Mouse (Mus musculus) heart, embryonic 10.5 days (tissue): ENCODE measurements at regions not wholly inside any gene's neighbourhood (a gene's known extent, or its start where the extent isn't known, plus 50 kb on each side); places are given as distances from the start of the nearest gene placed in this dataset.

Experiments used
- DNase-seq: peaks from one replicate; pipeline ENCODE4 v3.0.0-alpha.2; 2017; ENCODE audit warnings: low spot score
- H3K27ac ChIP-seq: fragments of 300-500 bp; sonication (generic); 2 replicates; pipeline ENCODE4 v1.5.1; 2016; ENCODE audit warnings: mild to moderate bottlenecking
- H3K27me3 ChIP-seq: fragments of 300-500 bp; sonication (generic); 2 replicates; pipeline ENCODE4 v1.6.1; 2016; ENCODE audit warnings: mild to moderate bottlenecking; ENCODE audit not compliant: poor library complexity, insufficient read depth, severe bottlenecking
- H3K36me3 ChIP-seq: fragments of 300-500 bp; sonication (generic); 2 replicates; pipeline ENCODE4 v1.6.1; 2016; ENCODE audit warnings: mild to moderate bottlenecking, moderate library complexity
- H3K4me1 ChIP-seq: fragments of 300-500 bp; sonication (generic); 2 replicates; pipeline ENCODE4 v1.6.1; 2016; ENCODE audit warnings: mild to moderate bottlenecking
- H3K4me3 ChIP-seq: fragments of 300-500 bp; sonication (generic); 2 replicates; pipeline ENCODE4 v1.5.1; 2016; ENCODE audit warnings: mild to moderate bottlenecking, moderate library complexity
- H3K9me3 ChIP-seq: fragments of 300-500 bp; sonication (generic); 2 replicates; pipeline ENCODE4 v1.6.1; 2016; ENCODE audit warnings: mild to moderate bottlenecking, moderate library complexity
- WGBS: fragments of 180-500 bp; shearing (Covaris S2); methylation state at CpG from one replicate; pipeline ENCODE4 v1.1.7; 2016; 5-methylcytosine and 5-hydroxymethylcytosine counted together

- H3K36me3 ChIP-seq, result no peaks in the 10 kb centered on the region
- no peaks in the 10 kb centered on the region for H3K27me3 ChIP-seq
- H3K27ac ChIP-seq, result no peak overlapping the region
- 55% methylated on average over 3 of the region's 3 CpGs for WGBS
- no peak for DNase-seq
- H3K4me3 ChIP-seq, result no peak overlapping the region
- no peaks in the 10 kb centered on the region for H3K4me1 ChIP-seq
- no peaks in the 10 kb centered on the region for H3K9me3 ChIP-seq
Observed at GRCm38 (mm10) chr15:67611896-67612295, 1111.2 kb upstream of the Lrrc6 start.

GRCm38 (mm10) chr15:67598426-67598825, 1097.7 kb upstream of the Lrrc6 start:
- 76% methylated on average over 4 of the region's 4 CpGs for WGBS
- H3K27ac ChIP-seq, result no peak overlapping the region
- no peaks in the 10 kb centered on the region for H3K4me1 ChIP-seq
- H3K9me3 ChIP-seq, result no peaks in the 10 kb centered on the region
- H3K36me3 ChIP-seq, result no peaks in the 10 kb centered on the region
- DNase-seq, result no peak
- H3K27me3 ChIP-seq, result no peaks in the 10 kb centered on the region
- H3K4me3 ChIP-seq, result no peak overlapping the region

GRCm38 (mm10) chr15:67576581-67576980, 1075.9 kb upstream of the Lrrc6 start:
- Histone ChIP-seq H3K9me3 (no peaks in the 10 kb centered on the region), H3K27ac (no peak overlapping the region), H3K4me1 (no peaks in the 10 kb centered on the region), H3K36me3 (no peaks in the 10 kb centered on the region), H3K27me3 (no peaks in the 10 kb centered on the region), H3K4me3 (no peak overlapping the region)
- DNase-seq, result no peak
- WGBS, result 65% methylated on average over 1 of the region's 1 CpGs

- Histone ChIP-seq H3K27ac (no peak overlapping the region), H3K36me3 (no peaks in the 10 kb centered on the region), H3K4me3 (no peak overlapping the region), H3K27me3 (no peaks in the 10 kb centered on the region), H3K9me3 (no peaks in the 10 kb centered on the region), H3K4me1 (no peaks in the 10 kb centered on the region)
- WGBS, result 58% methylated on average over 1 of the region's 1 CpGs
- DNase-seq, result no peak
Observed at GRCm38 (mm10) chr15:67571614-67572013, 1070.9 kb upstream of the Lrrc6 start.

- Histone ChIP-seq H3K4me3 (no peak overlapping the region), H3K27ac (no peak overlapping the region), H3K27me3 (no peaks in the 10 kb centered on the region), H3K9me3 (no peaks in the 10 kb centered on the region), H3K4me1 (no peaks in the 10 kb centered on the region), H3K36me3 (no peaks in the 10 kb centered on the region)
- no peak for DNase-seq
- WGBS, result 72% methylated on average over 1 of the region's 1 CpGs
Observed at GRCm38 (mm10) chr15:67557304-67557703, 1056.6 kb upstream of the Lrrc6 start.

GRCm38 (mm10) chr15:67551911-67552310, 1051.2 kb upstream of the Lrrc6 start:
- no peaks in the 10 kb centered on the region for H3K4me1 ChIP-seq
- no peaks in the 10 kb centered on the region for H3K9me3 ChIP-seq
- no peak for DNase-seq
- no peaks in the 10 kb centered on the region for H3K36me3 ChIP-seq
- H3K4me3 ChIP-seq, result no peak overlapping the region
- no peaks in the 10 kb centered on the region for H3K27me3 ChIP-seq
- no peak overlapping the region for H3K27ac ChIP-seq
- 69% methylated on average over 2 of the region's 2 CpGs for WGBS

- no peak for DNase-seq
- no peaks in the 10 kb centered on the region for H3K4me1 ChIP-seq
- H3K36me3 ChIP-seq, result no peaks in the 10 kb centered on the region
- no peak overlapping the region for H3K4me3 ChIP-seq
- no peak overlapping the region for H3K27ac ChIP-seq
- H3K9me3 ChIP-seq, result no peaks in the 10 kb centered on the region
- 97% methylated on average over 1 of the region's 1 CpGs for WGBS
- H3K27me3 ChIP-seq, result no peaks in the 10 kb centered on the region
Observed at GRCm38 (mm10) chr15:67546896-67547400, 1046.2 kb upstream of the Lrrc6 start.

- Histone ChIP-seq H3K4me3 (no peak overlapping the region), H3K27ac (no peak overlapping the region), H3K27me3 (no peaks in the 10 kb centered on the region), H3K9me3 (no peaks in the 10 kb centered on the region), H3K36me3 (no peaks in the 10 kb centered on the region), H3K4me1 (no peaks in the 10 kb centered on the region)
- no peak for DNase-seq
- 72% methylated on average over 6 of the region's 6 CpGs for WGBS
Observed at GRCm38 (mm10) chr15:67545745-67546144, 1045.0 kb upstream of the Lrrc6 start.

- Histone ChIP-seq H3K27me3 (no peaks in the 10 kb centered on the region), H3K9me3 (no peaks in the 10 kb centered on the region), H3K27ac (no peak overlapping the region), H3K36me3 (no peaks in the 10 kb centered on the region), H3K4me1 (no peaks in the 10 kb centered on the region), H3K4me3 (no peak overlapping the region)
- no peak for DNase-seq
Observed at GRCm38 (mm10) chr15:67513722-67514121, 1013.0 kb upstream of the Lrrc6 start.

- WGBS, result 85% methylated on average over 7 of the region's 7 CpGs
- Histone ChIP-seq H3K4me1 (no peaks in the 10 kb centered on the region), H3K9me3 (no peaks in the 10 kb centered on the region)
Observed at GRCm38 (mm10) chr15:67495001-67495658, 994.4 kb upstream of the Lrrc6 start.

GRCm38 (mm10) chr15:67481733-67482132, 981.0 kb upstream of the Lrrc6 start:
- Histone ChIP-seq H3K27ac (no peak overlapping the region), H3K27me3 (no peaks in the 10 kb centered on the region), H3K4me3 (no peak overlapping the region), H3K9me3 (no peaks in the 10 kb centered on the region), H3K36me3 (no peaks in the 10 kb centered on the region), H3K4me1 (no peaks in the 10 kb centered on the region)
- 81% methylated on average over 2 of the region's 2 CpGs for WGBS
- no peak for DNase-seq

More at GRCm38 (mm10) chr15:67495001-67495658, 994.4 kb upstream of the Lrrc6 start:
- H3K27me3 ChIP-seq, result no peaks in the 10 kb centered on the region
- H3K4me3 ChIP-seq, result no peak overlapping the region
- DNase-seq, result no peak
- H3K27ac ChIP-seq, result no peak overlapping the region
- no peaks in the 10 kb centered on the region for H3K36me3 ChIP-seq

GRCm38 (mm10) chr15:67474325-67474724, 973.6 kb upstream of the Lrrc6 start:
- Histone ChIP-seq H3K4me1 (no peaks in the 10 kb centered on the region), H3K9me3 (no peaks in the 10 kb centered on the region), H3K36me3 (no peaks in the 10 kb centered on the region), H3K27me3 (no peaks in the 10 kb centered on the region), H3K27ac (no peak overlapping the region), H3K4me3 (no peak overlapping the region)
- DNase-seq, result no peak
- WGBS, result 85% methylated on average over 5 of the region's 5 CpGs

GRCm38 (mm10) chr15:67472979-67473378, 972.3 kb upstream of the Lrrc6 start:
- no peaks in the 10 kb centered on the region for H3K9me3 ChIP-seq
- H3K36me3 ChIP-seq, result no peaks in the 10 kb centered on the region
- H3K27ac ChIP-seq, result no peak overlapping the region
- no peaks in the 10 kb centered on the region for H3K27me3 ChIP-seq
- no peak overlapping the region for H3K4me3 ChIP-seq
- no peak for DNase-seq
- H3K4me1 ChIP-seq, result no peaks in the 10 kb centered on the region

GRCm38 (mm10) chr15:67471283-67471682, 970.6 kb upstream of the Lrrc6 start:
- Histone ChIP-seq H3K4me1 (no peaks in the 10 kb centered on the region), H3K36me3 (no peaks in the 10 kb centered on the region), H3K4me3 (no peak overlapping the region), H3K27ac (no peak overlapping the region), H3K27me3 (no peaks in the 10 kb centered on the region), H3K9me3 (no peaks in the 10 kb centered on the region)
- WGBS, result 90% methylated on average over 1 of the region's 1 CpGs
- no peak for DNase-seq
